Mouse (Mus musculus) natural killer cell, adult 2 months (primary cell): ENCODE results near the gene Cpt2.

Source experiments
- DNase-seq, 2 experiments: peaks; one replicate each; pipeline ENCODE4 v3.0.0; 2022; ENCODE audit warnings: low spot score in 2 of 2

Gene Cpt2

GRCm38 (mm10) chr4:107923145-107923802 is at the start of gene Cpt2:
Cpt2 (minus strand) TSS chr4:107923610.
- DNase-seq, result peak; percentile 95 to 97

GRCm38 (mm10) chr4:107971162-107971561 is 47.8 kb upstream of the Cpt2 start:
- no peak for DNase-seq

- no peak for DNase-seq
Measured at GRCm38 (mm10) chr4:107969781-107970180, 46.4 kb upstream of the Cpt2 start.

GRCm38 (mm10) chr4:107967966-107968682 is 44.7 kb upstream of the Cpt2 start, which contains the start of gene Slc1a7:
Slc1a7 (plus strand) TSS chr4:107968332.
- no peak for DNase-seq

- DNase-seq, result no peak
Measured at GRCm38 (mm10) chr4:107966416-107967109, 43.2 kb upstream of the Cpt2 start.

GRCm38 (mm10) chr4:107962792-107963191 is 39.4 kb upstream of the Cpt2 start:
- no peak for DNase-seq

- no peak for DNase-seq
Measured at GRCm38 (mm10) chr4:107962044-107962732, 38.8 kb upstream of the Cpt2 start.

GRCm38 (mm10) chr4:107958487-107958886 is 35.1 kb upstream of the Cpt2 start:
- no peak for DNase-seq

- no peak for DNase-seq
Measured at GRCm38 (mm10) chr4:107955691-107956090, 32.3 kb upstream of the Cpt2 start.

GRCm38 (mm10) chr4:107952845-107953244 is 29.4 kb upstream of the Cpt2 start:
- DNase-seq, result no peak

GRCm38 (mm10) chr4:107949918-107950317 is 26.5 kb upstream of the Cpt2 start:
- DNase-seq, result no peak

GRCm38 (mm10) chr4:107944141-107944540 is 20.7 kb upstream of the Cpt2 start:
- DNase-seq, result no peak

GRCm38 (mm10) chr4:107942741-107943140 is 19.3 kb upstream of the Cpt2 start:
- no peak for DNase-seq

GRCm38 (mm10) chr4:107938124-107938523 is 14.7 kb upstream of the Cpt2 start:
- no peak for DNase-seq

GRCm38 (mm10) chr4:107937338-107937737 is 13.9 kb upstream of the Cpt2 start:
- DNase-seq, result peak in 1 of 2 experiments; percentile 12

GRCm38 (mm10) chr4:107935254-107935653 is 11.8 kb upstream of the Cpt2 start:
- DNase-seq, result no peak

GRCm38 (mm10) chr4:107933239-107933638 is 9.8 kb upstream of the Cpt2 start:
- DNase-seq, result no peak

GRCm38 (mm10) chr4:107931453-107931852 is 8.0 kb upstream of the Cpt2 start:
- DNase-seq, result no peak

GRCm38 (mm10) chr4:107928726-107929125 is 5.3 kb upstream of the Cpt2 start:
- DNase-seq, result no peak

- DNase-seq, result no peak
Measured at GRCm38 (mm10) chr4:107928269-107928668, 4.9 kb upstream of the Cpt2 start.

- no peak for DNase-seq
Measured at GRCm38 (mm10) chr4:107923803-107924194, 389 bp upstream of the Cpt2 start.

GRCm38 (mm10) chr4:107921952-107922351 is 1.5 kb downstream of the Cpt2 start:
- DNase-seq, result no peak
